Mouse (Mus musculus): ENCODE results near the gene Shank1. TPM values are rescaled to one million over a fixed set of nuclear protein-coding genes. Genes with fewer than 3 reads are reported as not detected.
"Not testable (repeated sequence)": the region's sequence is repeated elsewhere in the genome, so short reads cannot be mapped to it uniquely, and the experiment has no call there.

Shank1 gene
- total RNA-seq (2021) = 10 to 100 TPM; 12.0 to 16.9 TPM
- long read RNA-seq, experiment 1, partial matches to known transcripts = 0 of 1 reads
- long read RNA-seq, experiment 1, other reads (novel, unspliced or antisense) = 1 of 1 reads
- long read RNA-seq, experiment 2, partial matches to known transcripts = 0 of 3 reads
- long read RNA-seq, experiment 2, other reads (novel, unspliced or antisense) = 3 of 3 reads

DNA sequence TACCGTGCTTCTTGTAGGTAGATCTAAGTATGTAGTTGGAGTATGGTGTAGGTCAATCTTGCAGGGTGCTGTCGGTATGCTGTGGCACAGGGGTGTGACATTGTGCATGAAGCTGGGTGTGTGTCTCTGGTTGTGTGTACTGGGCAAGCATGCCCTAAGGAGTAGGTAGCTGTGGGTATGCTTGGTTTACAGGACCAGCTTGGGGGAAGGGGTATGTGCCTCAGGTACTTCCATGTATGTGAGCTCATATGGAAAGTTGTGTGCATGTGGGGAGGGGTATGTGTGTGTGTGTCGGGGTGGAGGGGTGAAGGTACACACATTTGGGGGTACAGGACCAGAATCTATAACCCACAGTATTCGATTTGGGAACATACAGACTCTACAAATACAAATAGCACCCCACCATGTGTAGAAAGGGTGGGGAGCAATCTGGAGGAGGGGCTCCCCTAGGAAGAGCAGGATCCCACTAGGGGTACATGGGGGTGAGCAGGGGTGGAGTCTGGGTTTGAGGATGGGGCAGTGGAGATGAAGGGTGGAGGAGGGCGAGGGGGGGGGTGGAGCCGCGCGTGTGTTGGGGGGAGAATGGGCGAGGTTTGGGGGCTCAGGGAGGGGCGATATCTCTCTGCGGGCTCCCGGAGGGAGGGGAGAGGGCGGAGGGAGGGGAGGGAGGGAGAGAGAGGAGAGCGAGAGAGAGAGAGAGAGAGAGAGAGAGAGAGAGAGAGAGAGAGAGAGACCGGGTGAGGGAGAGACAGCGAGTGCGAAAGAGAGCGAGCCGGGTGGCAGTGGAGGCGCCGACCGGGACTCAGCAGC, at the start of gene Shank1:
Gene Shank1, plus strand, starts transcription at position 779 of the 810 bp plus-strand sequence.
- DNase-seq (ENCODE audit: low spot score in 2 of 2) = no peak

DNA sequence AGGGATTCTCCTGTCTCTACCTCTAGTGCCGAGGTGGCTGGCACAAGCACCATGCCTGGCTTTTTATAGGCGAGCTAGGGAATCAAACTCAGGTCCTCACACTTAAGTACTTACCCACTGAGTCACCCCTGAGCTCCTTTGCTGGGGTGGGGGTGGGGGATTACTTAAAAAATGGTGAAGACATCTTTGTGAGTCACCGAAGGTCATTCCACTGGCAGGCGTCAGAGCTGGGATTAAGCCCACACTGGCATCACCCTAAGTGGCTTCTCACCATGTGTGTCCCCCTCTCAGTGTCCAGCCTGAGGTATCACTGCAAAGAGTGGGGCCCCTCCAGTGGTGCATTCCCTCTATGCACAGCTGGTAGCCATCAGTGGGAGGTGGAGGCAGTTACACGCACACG, 49.6 kb upstream of the Shank1 start:
- DNase-seq (ENCODE audit: low spot score in 2 of 2) = no peak

DNA sequence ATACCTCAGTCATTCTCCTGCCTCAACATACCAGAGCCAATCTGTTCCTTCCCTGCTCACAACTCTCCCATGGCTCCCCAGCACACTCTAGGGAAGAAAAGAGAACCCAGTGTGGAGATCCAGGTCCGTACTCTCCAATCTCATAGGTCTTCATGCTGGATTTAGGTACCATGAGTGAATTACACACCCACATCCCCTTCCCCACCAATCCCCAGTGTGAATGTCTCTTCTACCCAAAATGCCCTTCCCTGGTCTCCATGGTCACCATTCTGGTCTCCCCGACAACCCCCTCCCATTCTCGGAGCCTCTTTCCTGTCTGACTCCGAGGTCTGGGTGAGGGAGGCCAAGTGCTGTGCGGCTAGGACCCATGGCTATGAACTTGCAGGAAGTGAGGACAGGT, 48.9 kb upstream of the Shank1 start, which contains the start of gene Gm15517:
Gene Gm15517, plus strand, starts transcription at position 301 of the 400 bp plus-strand sequence.
- no peak for DNase-seq (ENCODE audit: low spot score in 2 of 2)

DNA sequence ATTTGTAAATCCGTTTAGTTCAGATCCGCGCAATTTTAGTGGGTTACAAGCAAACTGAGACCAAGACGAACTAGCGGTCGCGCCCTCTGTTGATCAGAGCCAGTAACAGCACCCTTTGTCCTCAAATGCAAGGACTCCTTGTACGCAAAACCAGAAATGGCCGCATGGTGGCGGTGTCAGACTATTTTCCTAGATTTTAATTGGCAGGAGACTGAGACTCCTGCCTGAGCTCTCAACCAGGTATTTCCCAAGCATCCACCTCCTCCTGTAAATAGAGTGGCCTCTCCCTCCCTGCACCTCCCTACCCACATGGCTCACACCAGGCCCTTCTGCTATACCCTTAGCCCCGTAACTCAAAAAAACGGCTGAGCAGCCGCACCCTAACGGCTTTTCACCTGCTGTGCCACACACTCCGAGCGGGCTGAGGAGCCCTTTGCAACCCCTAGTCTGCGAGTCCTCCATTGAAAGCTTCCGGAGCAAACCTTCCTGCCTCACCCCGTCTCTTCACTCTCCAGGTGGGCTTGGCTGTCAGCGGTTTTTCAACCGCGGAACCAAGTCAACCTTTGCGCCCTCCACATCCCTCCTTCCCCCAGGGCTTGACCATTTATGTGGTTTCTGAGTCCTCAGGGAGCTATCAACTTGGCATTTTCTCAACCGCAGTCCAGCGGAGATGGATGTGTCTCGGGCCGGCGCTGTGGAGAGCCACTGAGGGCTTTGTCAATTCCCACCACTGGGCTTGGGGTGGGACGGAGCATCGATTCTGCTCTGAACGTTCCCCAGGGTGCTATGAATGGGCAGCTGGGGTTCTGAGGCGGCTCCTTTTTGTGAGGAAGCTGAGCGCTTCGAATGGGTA, 47.0 kb upstream of the Shank1 start:
- DNase-seq (ENCODE audit: low spot score in 2 of 2) = peak; percentile 77 to 92

DNA sequence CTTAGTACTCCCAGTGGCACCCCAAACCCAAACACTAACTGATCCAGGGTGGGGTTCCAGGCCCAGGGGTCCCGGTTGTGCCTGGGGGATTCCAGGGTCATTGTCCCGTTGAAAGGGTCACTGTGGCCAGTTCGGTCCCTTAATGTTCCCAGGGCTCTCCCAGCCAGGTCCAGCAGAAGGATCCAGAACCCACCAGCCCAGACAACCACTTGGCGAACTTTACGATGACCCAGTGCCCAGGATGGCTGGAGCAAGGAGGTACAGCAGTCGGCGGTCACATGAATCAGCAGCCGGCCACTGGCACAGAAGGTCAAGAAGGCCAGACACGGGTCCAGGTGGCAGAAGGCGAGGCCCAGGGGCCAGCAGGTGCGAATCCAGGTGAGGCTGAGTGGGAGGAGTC, 41.9 kb upstream of the Shank1 start:
- no peak for DNase-seq (ENCODE audit: low spot score in 2 of 2)

DNA sequence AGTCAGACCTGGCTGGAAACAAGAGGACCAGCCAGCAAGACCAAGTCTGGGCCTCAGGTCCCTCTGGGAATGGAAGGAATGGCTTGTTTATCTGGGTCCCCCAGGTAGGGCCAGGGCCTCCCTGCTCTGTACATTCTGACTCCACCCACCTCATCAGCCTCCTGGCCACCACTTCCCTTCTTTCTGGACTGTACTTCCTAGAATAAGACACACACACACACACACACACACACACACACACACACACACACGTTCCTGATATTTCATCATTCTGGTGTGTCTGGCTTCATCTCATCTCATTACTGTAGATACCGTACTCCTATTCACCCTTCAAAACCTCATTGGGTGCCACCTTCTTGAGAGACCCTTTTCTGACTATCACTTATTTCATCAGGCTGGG, 40.7 kb upstream of the Shank1 start:
- no peak for DNase-seq (ENCODE audit: low spot score in 2 of 2)

DNA sequence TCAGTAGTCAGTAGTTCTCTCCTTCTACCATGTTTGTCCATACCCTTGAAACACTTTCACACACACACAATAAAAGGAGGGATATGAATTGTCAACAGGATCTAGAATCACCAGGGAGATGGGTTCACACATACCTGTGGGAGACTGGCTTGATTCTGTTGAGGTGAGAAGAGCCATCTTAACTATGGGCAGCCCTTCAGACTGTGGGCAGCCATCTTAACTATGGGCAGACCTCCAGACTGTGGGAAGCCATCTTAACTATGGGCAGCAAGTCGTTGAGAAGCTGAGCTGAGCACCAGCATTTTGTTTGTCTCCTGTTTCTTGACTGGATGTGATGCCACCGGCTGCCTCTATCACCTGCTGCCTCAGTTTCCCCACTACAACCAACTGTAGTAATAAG, 38.7 kb upstream of the Shank1 start:
- no peak for DNase-seq (ENCODE audit: low spot score in 2 of 2)

DNA sequence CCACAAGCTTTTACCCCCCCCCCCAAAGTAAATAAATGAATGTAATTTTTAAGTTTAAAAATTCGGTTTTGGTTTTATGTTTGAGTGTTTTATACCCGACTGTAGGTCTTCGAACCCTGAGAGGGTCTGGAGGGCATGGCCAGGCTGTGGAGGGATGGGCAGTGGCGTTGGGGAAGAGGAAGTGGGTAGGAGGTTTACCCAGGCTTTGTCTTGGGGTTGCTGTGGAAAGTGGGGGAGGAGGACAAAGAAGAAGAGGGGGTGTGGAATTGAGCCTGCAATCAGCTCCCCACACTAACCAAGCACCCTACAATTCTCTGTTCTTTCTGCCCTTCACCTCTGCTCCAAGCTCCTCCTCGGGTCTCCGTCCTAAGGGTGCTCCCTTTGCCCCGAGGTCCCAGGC, 37.5 kb upstream of the Shank1 start:
- no peak for DNase-seq (ENCODE audit: low spot score in 2 of 2)

DNA sequence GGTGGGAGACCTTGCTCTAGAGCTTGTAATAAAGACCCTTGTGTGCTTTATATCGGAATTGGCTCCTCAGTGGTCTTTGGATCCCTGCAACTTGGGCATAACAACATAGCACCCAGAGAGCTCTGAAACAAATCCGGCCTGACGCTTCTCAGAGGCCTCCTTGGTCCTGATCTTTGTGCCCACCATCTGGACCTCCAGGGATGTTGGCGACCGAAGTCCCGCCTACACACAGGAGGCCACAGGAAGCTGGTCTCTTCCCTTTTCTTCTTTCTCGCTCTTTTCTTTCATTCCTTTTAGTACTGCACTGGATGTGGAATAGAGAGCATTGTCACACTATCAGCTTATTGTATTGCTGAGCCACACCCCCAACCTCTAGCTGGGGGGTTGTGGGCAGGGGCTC, 36.6 kb upstream of the Shank1 start:
- no peak for DNase-seq (ENCODE audit: low spot score in 2 of 2)

DNA sequence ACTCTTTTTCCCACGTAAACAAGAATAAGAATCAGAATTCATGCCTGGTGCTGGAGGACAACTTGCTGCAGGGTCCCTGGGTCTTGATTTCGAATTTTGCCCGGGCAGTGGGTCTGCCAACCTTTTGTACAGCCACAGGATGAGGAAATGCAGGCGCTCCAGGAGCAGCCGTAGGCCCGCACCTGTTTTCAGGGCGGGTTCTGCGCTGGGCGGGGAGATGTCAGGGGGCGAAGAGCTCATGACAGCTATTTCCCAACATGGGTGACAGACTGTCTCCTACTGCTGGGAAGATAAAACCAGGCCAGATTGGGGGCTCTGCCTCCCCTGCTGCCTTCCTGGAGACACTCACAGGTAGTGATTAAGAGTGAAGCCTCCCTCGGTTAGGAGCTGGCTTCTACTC, 36.0 kb upstream of the Shank1 start:
- DNase-seq (ENCODE audit: low spot score in 2 of 2) = no peak

DNA sequence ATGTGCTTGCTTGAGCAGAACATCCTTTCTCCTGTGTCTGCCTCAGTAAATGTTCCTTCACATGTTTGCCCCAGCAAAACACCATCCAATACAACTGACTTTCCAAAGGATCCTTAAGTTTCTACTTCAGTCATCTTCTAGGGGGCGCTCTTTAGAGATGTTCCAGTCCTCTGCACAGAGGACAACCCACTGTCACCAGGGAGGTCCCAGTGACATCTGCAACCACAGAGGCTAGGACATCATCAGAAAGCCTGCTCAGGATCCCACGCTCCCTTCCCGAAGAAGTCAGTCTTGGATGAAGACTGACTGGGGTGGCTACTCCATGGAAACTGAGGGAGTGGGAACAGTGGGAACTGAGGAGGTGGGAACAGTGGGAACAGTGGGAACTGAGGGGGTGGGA, 34.5 kb upstream of the Shank1 start:
- no peak for DNase-seq (ENCODE audit: low spot score in 2 of 2)

DNA sequence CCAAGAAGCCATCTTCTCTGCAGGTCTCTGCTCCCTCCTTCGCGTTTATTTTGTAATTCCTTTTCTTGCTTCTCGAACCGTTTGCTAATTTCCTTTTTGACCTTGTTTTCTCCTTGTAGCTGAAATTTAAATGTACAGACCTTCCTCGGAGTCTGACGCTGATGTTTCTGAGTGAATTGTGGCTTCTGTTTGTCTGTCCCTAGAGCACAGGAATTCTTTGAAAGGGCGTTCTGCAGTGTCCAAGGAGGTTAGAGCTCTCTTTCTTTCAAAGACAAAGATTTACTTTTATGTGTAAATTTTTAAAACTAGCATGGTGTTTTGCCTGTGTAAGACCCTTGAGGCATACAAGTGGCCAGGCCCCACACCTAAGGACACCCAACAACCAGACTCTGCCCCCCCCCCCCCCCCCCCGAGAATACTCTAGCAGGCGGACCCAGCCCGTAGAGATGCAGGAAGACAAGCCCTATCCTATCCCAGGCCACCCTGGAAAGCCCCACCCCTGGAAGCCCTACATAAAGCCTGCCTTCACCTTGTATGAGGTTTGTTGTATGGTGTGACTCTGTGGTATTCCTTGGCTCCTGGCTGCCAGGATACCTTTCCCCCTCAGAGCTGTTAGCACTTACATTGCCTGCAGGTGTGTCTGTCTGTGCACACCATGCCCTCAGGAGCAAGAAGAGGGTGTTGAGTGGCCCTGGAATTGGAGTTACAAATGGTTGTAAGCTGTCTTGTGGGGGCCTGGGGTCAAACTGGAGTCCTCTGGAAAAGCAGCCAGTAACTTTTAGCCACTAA, 33.4 kb upstream of the Shank1 start:
- no peak for DNase-seq (ENCODE audit: low spot score in 2 of 2)

DNA sequence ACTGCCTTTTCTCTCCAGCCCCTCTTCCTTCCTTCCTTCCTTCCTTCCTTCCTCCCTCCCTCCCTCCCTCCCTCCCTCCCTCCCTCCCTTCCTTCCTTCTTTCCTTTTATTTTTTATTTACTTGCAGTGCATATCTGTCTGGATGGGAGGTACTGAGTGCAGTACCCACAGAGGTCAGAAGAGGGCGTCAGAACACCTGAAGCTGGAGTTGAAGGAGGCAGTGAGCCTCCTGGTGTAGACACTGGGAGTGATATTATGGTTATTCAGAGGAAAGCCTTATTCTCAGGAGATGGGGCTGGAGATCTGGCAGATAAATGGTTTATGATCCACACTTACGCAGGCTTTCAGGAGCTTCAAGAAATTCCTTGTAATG, 32.8 kb upstream of the Shank1 start:
- DNase-seq (ENCODE audit: low spot score in 2 of 2) = no peak

DNA sequence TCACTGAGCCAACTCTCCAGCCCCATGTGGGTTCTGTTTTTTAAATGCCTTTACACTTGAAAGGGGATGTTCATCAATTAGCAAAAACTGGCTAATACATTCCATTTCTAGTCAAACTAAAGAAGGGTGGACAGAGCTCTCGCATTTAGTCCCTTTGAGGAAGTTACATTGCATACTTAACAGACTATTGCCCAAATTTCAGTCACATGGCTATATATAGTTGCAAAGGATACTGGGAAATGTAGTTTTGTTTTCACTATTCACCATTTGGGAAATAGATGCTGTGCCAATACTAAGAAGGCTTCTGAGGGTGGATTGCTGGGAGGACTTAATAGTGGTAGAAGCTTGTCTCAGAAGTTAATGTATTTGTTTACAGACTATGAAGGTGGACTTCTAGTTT, 29.1 kb upstream of the Shank1 start:
- DNase-seq (ENCODE audit: low spot score in 2 of 2) = no peak

DNA sequence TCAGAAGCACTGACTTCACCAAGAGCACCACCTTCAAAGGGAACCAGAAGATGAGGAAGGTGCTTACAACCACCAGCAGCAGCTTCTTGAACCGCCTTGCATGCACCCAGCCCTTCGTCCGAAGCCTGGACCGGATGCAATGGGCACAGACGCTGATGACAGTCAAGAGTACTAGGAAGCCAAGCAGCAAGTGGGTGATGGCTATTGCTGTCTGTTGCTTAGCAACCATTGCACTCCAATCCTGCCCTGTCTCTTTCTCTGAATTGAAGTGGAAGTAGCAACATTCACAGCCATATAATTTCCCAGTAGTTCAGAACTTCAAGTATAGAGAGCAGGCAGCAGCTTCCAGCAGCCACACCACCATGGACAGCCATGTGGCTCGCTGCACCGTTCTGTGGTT, 28.5 kb upstream of the Shank1 start:
- DNase-seq (ENCODE audit: low spot score in 2 of 2) = no peak

DNA sequence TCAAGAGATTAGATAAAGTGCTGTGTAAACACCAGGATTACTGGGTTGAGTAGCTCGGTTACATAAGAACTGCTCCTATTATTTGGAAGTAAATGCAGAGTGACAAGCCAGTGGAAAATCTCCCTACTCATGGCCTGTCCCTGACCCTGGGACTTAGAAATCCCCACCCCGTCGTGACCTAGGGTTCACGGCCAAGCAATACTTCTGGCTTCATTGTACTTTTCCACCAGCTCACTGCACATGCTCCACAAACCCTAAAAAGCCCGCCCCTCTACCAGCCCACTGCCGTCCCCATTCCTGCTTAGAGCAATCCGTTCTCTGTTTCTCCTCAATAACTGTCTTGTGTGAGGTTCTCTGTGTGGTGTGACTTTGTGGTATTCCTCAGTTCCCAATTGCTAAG, 22.3 kb upstream of the Shank1 start:
- no peak for DNase-seq (ENCODE audit: low spot score in 2 of 2)

DNA sequence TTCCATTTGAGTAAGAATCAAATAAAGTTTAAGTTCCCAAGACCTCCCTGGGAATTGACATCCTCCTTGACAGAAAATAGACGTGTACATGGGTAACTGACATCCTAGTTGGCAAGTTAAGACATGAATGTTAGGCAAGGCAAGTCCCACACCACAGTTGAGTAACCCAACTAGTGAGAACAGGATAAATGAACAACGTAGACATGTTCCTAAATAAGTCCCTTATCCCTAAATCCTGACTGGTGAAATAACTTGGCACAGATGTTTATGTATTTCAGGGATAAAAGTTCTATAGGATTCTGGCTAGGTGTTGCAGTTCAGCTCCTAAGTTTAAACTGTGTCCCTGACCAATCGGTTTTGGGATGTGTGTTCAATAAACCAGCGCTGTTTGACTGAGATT, 19.1 kb upstream of the Shank1 start:
- DNase-seq (ENCODE audit: low spot score in 2 of 2) = no peak

DNA sequence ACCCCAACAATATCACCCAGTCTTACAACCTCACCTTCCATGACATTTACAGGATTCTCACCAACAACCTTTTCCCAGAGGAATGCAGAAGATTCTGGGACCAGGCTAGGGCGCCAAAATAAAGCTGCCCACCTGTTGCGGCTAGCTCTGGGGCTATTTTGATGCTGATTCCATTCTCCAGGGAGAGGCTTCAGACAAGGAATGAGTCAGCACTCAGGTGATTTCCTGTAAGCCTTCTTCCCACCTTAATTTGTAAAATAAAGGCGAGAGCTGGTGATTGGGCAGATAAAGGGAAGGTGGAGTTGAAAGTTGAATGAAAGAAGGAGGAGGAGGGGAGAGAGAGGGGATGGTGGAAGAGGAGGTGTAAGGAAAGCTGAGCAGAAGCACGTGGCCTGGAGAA, 18.6 kb upstream of the Shank1 start:
- no peak for DNase-seq (ENCODE audit: low spot score in 2 of 2)

DNA sequence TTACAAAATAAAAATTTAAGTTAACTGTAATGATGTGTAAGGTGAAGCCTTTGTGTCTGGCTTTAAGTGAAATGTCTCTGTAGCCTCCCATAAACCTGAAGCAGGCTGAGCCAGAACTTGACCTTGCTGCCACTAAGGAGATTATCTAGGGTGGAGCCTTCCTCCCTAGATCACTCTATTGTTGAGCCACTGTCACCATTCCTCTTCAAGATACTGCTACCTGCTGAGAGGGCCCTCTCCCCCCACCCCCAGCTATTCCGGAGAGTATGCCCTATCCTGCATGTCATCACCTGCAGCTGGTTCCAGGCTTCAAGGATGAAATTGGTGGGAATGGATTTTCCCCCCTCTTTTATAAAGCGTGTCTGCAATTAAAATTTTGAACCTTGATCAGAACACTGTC, 12.6 kb upstream of the Shank1 start:
- DNase-seq (ENCODE audit: low spot score in 2 of 2) = not testable (repeated sequence)

DNA sequence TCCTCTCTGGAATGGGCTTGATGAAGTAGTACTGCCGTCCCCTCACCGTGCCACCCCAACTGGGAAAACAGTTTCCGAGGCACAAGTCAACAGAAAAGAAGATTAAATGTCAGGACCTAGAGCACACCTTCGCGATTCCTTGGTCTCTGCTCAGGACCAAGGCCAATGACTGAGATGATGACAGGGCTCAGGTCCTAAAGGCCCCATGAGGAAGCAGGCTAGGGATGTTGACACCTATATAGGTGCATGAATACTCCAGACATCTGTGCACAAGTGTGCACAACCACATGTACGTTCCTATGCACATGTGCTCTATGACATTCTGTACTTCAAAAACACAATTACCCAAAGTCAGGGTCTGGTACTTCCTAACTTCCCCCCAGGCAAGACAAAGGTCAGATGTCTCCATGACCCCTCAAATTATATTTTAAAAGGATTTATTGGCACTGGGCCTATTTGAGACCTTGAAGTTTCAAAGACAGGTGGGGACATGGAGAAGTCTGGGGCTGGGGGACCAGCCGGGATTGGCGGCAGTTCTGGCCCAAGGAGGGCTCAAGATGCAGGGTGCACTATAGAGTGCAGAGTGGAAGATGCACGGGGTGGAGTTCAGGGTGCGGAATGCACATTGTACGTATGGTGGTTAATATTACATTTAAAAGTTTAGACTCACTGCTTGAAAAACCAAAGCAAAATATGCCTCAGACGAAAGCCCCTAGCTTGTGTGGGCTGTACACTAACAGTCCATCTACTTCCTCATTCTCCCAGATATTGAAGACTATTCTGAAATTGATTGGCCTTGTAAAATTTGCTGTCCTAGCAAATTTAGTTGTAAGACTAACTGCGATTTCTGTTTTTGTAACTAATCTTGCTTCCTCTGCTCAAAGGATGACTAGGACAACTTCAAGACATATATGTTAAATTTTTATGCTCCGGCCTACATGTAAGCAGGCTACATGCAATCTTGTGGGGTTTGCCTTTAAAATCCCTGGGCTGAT, 6.4 kb upstream of the Shank1 start:
- no peak for DNase-seq (ENCODE audit: low spot score in 2 of 2)
